Mouse (Mus musculus): Measurements from ENCODE around the gene Myh4. TPM values are rescaled to one million over a fixed set of nuclear protein-coding genes. Genes with fewer than 3 reads are reported as not detected.
A peak's percentile ranks its signal among the peaks of the same experiment; 100 is the strongest.

Myh4 gene
- polyA plus RNA-seq, 1 experiment: not detected

GRCm38 (mm10) chr11:67224466-67224865, 13.4 kb upstream of the Myh4 start:
- no peak overlapping the region for H3K4me3 ChIP-seq (replicated peaks; ENCODE audit: insufficient read depth, low read depth, low read length)
- DNase-seq: no peak
- H3K27ac ChIP-seq (ENCODE audit: insufficient read depth, low read length): no peak overlapping the region
- TF ChIP-seq CTCF (IDR thresholded peaks at IDR 0.05; ENCODE audit: borderline replicate concordance, insufficient read depth, low read depth, low read length): no peak
- no peak for TF ChIP-seq POLR2A (IDR thresholded peaks at IDR 0.05; ENCODE audit: borderline replicate concordance, insufficient read depth, low read length)
- H3K27me3 ChIP-seq (ENCODE audit: control insufficient read depth, insufficient read depth, low read length): no peaks in the 10 kb centered on the region
- 78% methylated on average over 3 of the region's 3 CpGs for WGBS
- no peaks in the 10 kb centered on the region for H3K4me1 ChIP-seq (ENCODE audit: control insufficient read depth, insufficient read depth, low read length)

GRCm38 (mm10) chr11:67228731-67229130, 9.1 kb upstream of the Myh4 start:
- 40% methylated on average over 3 of the region's 3 CpGs for WGBS
- no peak for DNase-seq
- TF ChIP-seq POLR2A (IDR thresholded peaks at IDR 0.05; ENCODE audit: borderline replicate concordance, insufficient read depth, low read length) (no peak), CTCF (IDR thresholded peaks at IDR 0.05; ENCODE audit: borderline replicate concordance, insufficient read depth, low read depth, low read length) (no peak)
- Histone ChIP-seq H3K4me1 (ENCODE audit: control insufficient read depth, insufficient read depth, low read length) (no peaks in the 10 kb centered on the region), H3K4me3 (replicated peaks; ENCODE audit: insufficient read depth, low read depth, low read length) (no peak overlapping the region), H3K27ac (ENCODE audit: insufficient read depth, low read length) (no peak overlapping the region), H3K27me3 (ENCODE audit: control insufficient read depth, insufficient read depth, low read length) (no peaks in the 10 kb centered on the region)

- WGBS: 61% methylated on average over 5 of the region's 5 CpGs
- no peak for DNase-seq
- no peak overlapping the region for H3K4me3 ChIP-seq (replicated peaks; ENCODE audit: insufficient read depth, low read depth, low read length)
- H3K27me3 ChIP-seq (ENCODE audit: control insufficient read depth, insufficient read depth, low read length): no peaks in the 10 kb centered on the region
- H3K4me1 ChIP-seq (ENCODE audit: control insufficient read depth, insufficient read depth, low read length): no peaks in the 10 kb centered on the region
- H3K27ac ChIP-seq (ENCODE audit: insufficient read depth, low read length): no peak overlapping the region
- no peak for TF ChIP-seq CTCF (IDR thresholded peaks at IDR 0.05; ENCODE audit: borderline replicate concordance, insufficient read depth, low read depth, low read length)
- TF ChIP-seq POLR2A (IDR thresholded peaks at IDR 0.05; ENCODE audit: borderline replicate concordance, insufficient read depth, low read length): no peak
Measured at GRCm38 (mm10) chr11:67229166-67229565, 8.7 kb upstream of the Myh4 start.

GRCm38 (mm10) chr11:67229946-67230345, 7.9 kb upstream of the Myh4 start:
- no peak for DNase-seq
- H3K27ac ChIP-seq (ENCODE audit: insufficient read depth, low read length): no peak overlapping the region
- no peak overlapping the region for H3K4me3 ChIP-seq (replicated peaks; ENCODE audit: insufficient read depth, low read depth, low read length)
- no peaks in the 10 kb centered on the region for H3K27me3 ChIP-seq (ENCODE audit: control insufficient read depth, insufficient read depth, low read length)
- no peaks in the 10 kb centered on the region for H3K4me1 ChIP-seq (ENCODE audit: control insufficient read depth, insufficient read depth, low read length)
- TF ChIP-seq CTCF (IDR thresholded peaks at IDR 0.05; ENCODE audit: borderline replicate concordance, insufficient read depth, low read depth, low read length) (no peak), POLR2A (IDR thresholded peaks at IDR 0.05; ENCODE audit: borderline replicate concordance, insufficient read depth, low read length) (no peak)
- 72% methylated on average over 2 of the region's 2 CpGs for WGBS

GRCm38 (mm10) chr11:67235639-67236358, 2.0 kb upstream of the Myh4 start:
- no peaks in the 10 kb centered on the region for H3K4me1 ChIP-seq (ENCODE audit: control insufficient read depth, insufficient read depth, low read length)
- peak in 1 of 2 experiments; percentile 7 for DNase-seq
- 72% methylated on average over 5 of the region's 5 CpGs for WGBS
- no peak for TF ChIP-seq CTCF (IDR thresholded peaks at IDR 0.05; ENCODE audit: borderline replicate concordance, insufficient read depth, low read depth, low read length)
- TF ChIP-seq POLR2A (IDR thresholded peaks at IDR 0.05; ENCODE audit: borderline replicate concordance, insufficient read depth, low read length): no peak
- no peak overlapping the region for H3K27ac ChIP-seq (ENCODE audit: insufficient read depth, low read length)
- H3K4me3 ChIP-seq (replicated peaks; ENCODE audit: insufficient read depth, low read depth, low read length): no peak overlapping the region
- no peaks in the 10 kb centered on the region for H3K27me3 ChIP-seq (ENCODE audit: control insufficient read depth, insufficient read depth, low read length)

- no peak for DNase-seq
- TF ChIP-seq POLR2A (IDR thresholded peaks at IDR 0.05; ENCODE audit: borderline replicate concordance, insufficient read depth, low read length) (no peak), CTCF (IDR thresholded peaks at IDR 0.05; ENCODE audit: borderline replicate concordance, insufficient read depth, low read depth, low read length) (no peak)
- Histone ChIP-seq H3K27me3 (ENCODE audit: control insufficient read depth, insufficient read depth, low read length) (no peaks in the 10 kb centered on the region), H3K4me1 (ENCODE audit: control insufficient read depth, insufficient read depth, low read length) (no peaks in the 10 kb centered on the region), H3K4me3 (replicated peaks; ENCODE audit: insufficient read depth, low read depth, low read length) (no peak overlapping the region), H3K27ac (ENCODE audit: insufficient read depth, low read length) (no peak overlapping the region)
- 75% methylated on average over 9 of the region's 9 CpGs for WGBS
Measured at GRCm38 (mm10) chr11:67236799-67237198, 1.0 kb upstream of the Myh4 start.

- DNase-seq: no peak
- 89% methylated on average over 6 of the region's 6 CpGs for WGBS
- no peaks in the 10 kb centered on the region for H3K4me1 ChIP-seq (ENCODE audit: control insufficient read depth, insufficient read depth, low read length)
- no peaks in the 10 kb centered on the region for H3K27me3 ChIP-seq (ENCODE audit: control insufficient read depth, insufficient read depth, low read length)
- TF ChIP-seq POLR2A (IDR thresholded peaks at IDR 0.05; ENCODE audit: borderline replicate concordance, insufficient read depth, low read length) (no peak), CTCF (IDR thresholded peaks at IDR 0.05; ENCODE audit: borderline replicate concordance, insufficient read depth, low read depth, low read length) (no peak)
- no peak overlapping the region for H3K4me3 ChIP-seq (replicated peaks; ENCODE audit: insufficient read depth, low read depth, low read length)
- no peak overlapping the region for H3K27ac ChIP-seq (ENCODE audit: insufficient read depth, low read length)
Measured at GRCm38 (mm10) chr11:67241051-67241450, 3.2 kb downstream of the Myh4 start.

GRCm38 (mm10) chr11:67253691-67254090, 15.9 kb downstream of the Myh4 start:
- no peak for TF ChIP-seq CTCF (IDR thresholded peaks at IDR 0.05; ENCODE audit: borderline replicate concordance, insufficient read depth, low read depth, low read length)
- no peak for TF ChIP-seq POLR2A (IDR thresholded peaks at IDR 0.05; ENCODE audit: borderline replicate concordance, insufficient read depth, low read length)
- H3K27ac ChIP-seq (ENCODE audit: insufficient read depth, low read length): no peak overlapping the region
- H3K4me1 ChIP-seq (ENCODE audit: control insufficient read depth, insufficient read depth, low read length): peaks cover 4% of the 10 kb centered on the region; the same call in 1 of the 2 replicates
- 58% methylated on average over 4 of the region's 4 CpGs for WGBS
- no peak overlapping the region for H3K4me3 ChIP-seq (replicated peaks; ENCODE audit: insufficient read depth, low read depth, low read length)
- H3K27me3 ChIP-seq (ENCODE audit: control insufficient read depth, insufficient read depth, low read length): no peaks in the 10 kb centered on the region; the same call in 1 of the 2 replicates
- no peak for DNase-seq
